In the genomic region with DNA sequence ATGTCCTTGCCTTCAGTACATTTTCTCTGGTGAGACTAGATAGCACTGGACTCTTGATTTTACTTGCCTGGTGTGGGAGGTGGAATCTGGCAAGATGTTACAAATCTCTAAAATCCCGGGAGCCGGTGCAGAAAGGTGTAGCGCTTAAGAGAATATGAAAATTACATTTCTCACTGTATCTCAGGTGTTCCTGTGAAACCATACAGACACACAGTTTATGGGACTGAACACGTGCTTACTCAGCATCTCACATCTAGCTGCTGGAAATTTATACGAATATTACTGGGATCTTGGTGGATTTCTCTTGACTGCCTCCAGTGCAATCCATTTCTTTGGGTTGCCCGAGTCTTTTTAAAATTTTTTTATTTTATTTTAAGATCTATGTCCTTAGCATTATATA, we compare ENCODE assay signal across 8 mouse cellular contexts. TPM values are rescaled to one million over a fixed set of nuclear protein-coding genes. Genes with fewer than 3 reads are reported as not detected.
DNase-seq lines count a peak whose midpoint lies in the region; ATAC-seq and TF ChIP-seq lines count a peak whose summit lies in the region.

No protein-coding gene starts in this region.

- TF ChIP-seq POLR2A in liver, adult 2 months (IDR thresholded peaks at IDR 0.05; ENCODE audit: extremely low read depth, insufficient read depth, low read length) = no peak

- H3K9me3 ChIP-seq in embryonic facial prominence, embryonic 13.5 days = no peaks in the 10 kb centered on the region
- H3K9me3 ChIP-seq in intestine, embryonic 16.5 days (ENCODE audit: control insufficient read depth, low read length) = no peaks in the 10 kb centered on the region
- H3K9me3 ChIP-seq in neural tube, embryonic 13.5 days = no peaks in the 10 kb centered on the region

- H3K79me2 ChIP-seq in liver, adult 2 months (ENCODE audit: control insufficient read depth, insufficient read depth, low read length) = peaks cover 22% of the 10 kb centered on the region; the same call in 1 of the 2 replicates

- H3K27me3 ChIP-seq in liver, adult 2 months (ENCODE audit: control insufficient read depth, insufficient read depth, low read length) = no peaks in the 10 kb centered on the region
- no peaks in the 10 kb centered on the region for H3K27me3 ChIP-seq in embryonic facial prominence, embryonic 13.5 days
- H3K27me3 ChIP-seq in intestine, embryonic 16.5 days (replicated peaks; ENCODE audit: control insufficient read depth, insufficient read depth, low read length) = no peaks in the 10 kb centered on the region
- no peaks in the 10 kb centered on the region for H3K27me3 ChIP-seq in neural tube, embryonic 13.5 days

- no peak for TF ChIP-seq CTCF in liver, adult 2 months (IDR thresholded peaks at IDR 0.05; ENCODE audit: low read depth, low read length)

- 62% methylated on average over 6 of the region's 6 CpGs for WGBS in liver, adult 2 months
- WGBS in embryonic facial prominence, embryonic 13.5 days = 77% methylated on average over 6 of the region's 6 CpGs
- 64% methylated on average over 6 of the region's 6 CpGs for WGBS in intestine, embryonic 16.5 days
- WGBS in neural tube, embryonic 13.5 days = 80% methylated on average over 6 of the region's 6 CpGs

- no peaks in the 10 kb centered on the region for H3K36me3 ChIP-seq in liver, adult 2 months (ENCODE audit: control insufficient read depth, insufficient read depth, low read length)
- no peaks in the 10 kb centered on the region; the same call in none of the 2 replicates for H3K36me3 ChIP-seq in embryonic facial prominence, embryonic 13.5 days
- H3K36me3 ChIP-seq in intestine, embryonic 16.5 days (ENCODE audit: control insufficient read depth, insufficient read depth, low read length) = no peaks in the 10 kb centered on the region
- H3K36me3 ChIP-seq in neural tube, embryonic 13.5 days = peaks cover 5% of the 10 kb centered on the region; the same call in 1 of the 2 replicates

- peak overlapping the region; percentile 85 for H3K4me2 ChIP-seq in embryonic facial prominence, embryonic 13.5 days
- H3K4me2 ChIP-seq in intestine, embryonic 16.5 days (ENCODE audit: low read depth, low read length) = peak overlapping the region; percentile 73
- H3K4me2 ChIP-seq in neural tube, embryonic 13.5 days = peak overlapping the region; percentile 77

- H3K4me3 ChIP-seq in liver, adult 2 months (ENCODE audit: insufficient read depth, low read depth, low read length) = peak overlapping the region; percentile 9; the same call in 1 of the 2 replicates
- peak overlapping the region; percentile 98 for H3K4me3 ChIP-seq in embryonic facial prominence, embryonic 13.5 days
- H3K4me3 ChIP-seq in intestine, embryonic 16.5 days (ENCODE audit: low read length) = peak overlapping the region; percentile 94
- H3K4me3 ChIP-seq in neural tube, embryonic 13.5 days = peak overlapping the region; percentile 99

- no peak overlapping the region for H3K27ac ChIP-seq in liver, adult 2 months (replicated peaks; ENCODE audit: insufficient read depth, low read depth, low read length)
- H3K27ac ChIP-seq in embryonic facial prominence, embryonic 13.5 days = no peak overlapping the region
- no peak overlapping the region; the same call in 1 of the 2 replicates for H3K27ac ChIP-seq in intestine, embryonic 16.5 days (ENCODE audit: low read length)
- H3K27ac ChIP-seq in neural tube, embryonic 13.5 days (replicated peaks) = no peak overlapping the region

- peaks cover 4% of the 10 kb centered on the region for H3K4me1 ChIP-seq in liver, adult 2 months (ENCODE audit: control insufficient read depth, insufficient read depth, low read length)
- peaks cover 38% of the 10 kb centered on the region for H3K4me1 ChIP-seq in embryonic facial prominence, embryonic 13.5 days
- H3K4me1 ChIP-seq in intestine, embryonic 16.5 days (ENCODE audit: control insufficient read depth, insufficient read depth, low read length) = peaks cover 17% of the 10 kb centered on the region
- peaks cover 61% of the 10 kb centered on the region for H3K4me1 ChIP-seq in neural tube, embryonic 13.5 days (replicated peaks)

- no peak for ATAC-seq in embryonic facial prominence, embryonic 13.5 days (ENCODE audit: insufficient number of reproducible peaks, insufficient read depth, low FRiP score, low TSS enrichment, low read depth)
- no peak for ATAC-seq in intestine, embryonic 16.5 days
- ATAC-seq in neural tube, embryonic 13.5 days (ENCODE audit: low read depth) = no peak

- H3K9ac ChIP-seq in liver, adult 2 months (ENCODE audit: low read depth, low read length) = peak overlapping the region; percentile 70
- peak overlapping the region; percentile 96 for H3K9ac ChIP-seq in embryonic facial prominence, embryonic 13.5 days
- H3K9ac ChIP-seq in intestine, embryonic 16.5 days (ENCODE audit: low read depth, low read length) = peak overlapping the region; percentile 95
- H3K9ac ChIP-seq in neural tube, embryonic 13.5 days = peak overlapping the region; percentile 97

- no peak for DNase-seq in liver, adult 2 months (ENCODE audit: extremely low read depth, low read depth, low spot score)
- no peak for DNase-seq in liver
- no peak for DNase-seq in gastrocnemius, postnatal 14 days
- no peak for DNase-seq in frontal cortex, postnatal 14 days (ENCODE audit: low spot score in 2 of 2)
- DNase-seq in embryo, embryonic 10 days (ENCODE audit: low spot score) = no peak

- intact Hi-C loops in gastrocnemius, postnatal 14 days (cut with DNase I; ENCODE audit: low total_unique reads) = no loop called here

RNA-seq across cellular contexts. Expression of a gene that starts 1.5 kb away (rescaled TPM):
- 36.3 and 42.6 TPM in 2 replicates for total RNA-seq in liver, adult 2 months (2014; rRNA removed)
- 16.9 and 17.2 TPM in 2 replicates for polyA plus RNA-seq in liver, adult 2 months (2012; rRNA removed)
- polyA plus RNA-seq in embryonic facial prominence, embryonic 13.5 days (2015; fragmentation: Nextera tagmentation; extraction: Ambion mirVana) = 311 and 329 TPM in 2 replicates
- 233 and 238 TPM in 2 replicates for polyA plus RNA-seq in intestine, embryonic 16.5 days (2015; fragmentation: Nextera tagmentation; extraction: Ambion mirVana)
- polyA plus RNA-seq in neural tube, embryonic 13.5 days (2015; fragmentation: Nextera tagmentation; extraction: Ambion mirVana) = 455 and 477 TPM in 2 replicates
- total RNA-seq in gastrocnemius, postnatal 14 days (2021) = 10 to 100 TPM; 52.4 to 59.3 TPM

RNA-seq across cellular contexts. Expression of a gene that starts 29.0 kb away (rescaled TPM):
- under 0.01 TPM in 1 of 2 replicates, not detected in the other for total RNA-seq in liver, adult 2 months (2014; rRNA removed)
- polyA plus RNA-seq in liver, adult 2 months (2012; rRNA removed) = not detected in 2 replicates
- polyA plus RNA-seq in embryonic facial prominence, embryonic 13.5 days (2015; fragmentation: Nextera tagmentation; extraction: Ambion mirVana) = 1.6 and 2.8 TPM in 2 replicates
- 0.89 and 1.5 TPM in 2 replicates for polyA plus RNA-seq in intestine, embryonic 16.5 days (2015; fragmentation: Nextera tagmentation; extraction: Ambion mirVana)
- 1.2 and 1.7 TPM in 2 replicates for polyA plus RNA-seq in neural tube, embryonic 13.5 days (2015; fragmentation: Nextera tagmentation; extraction: Ambion mirVana)
- total RNA-seq in gastrocnemius, postnatal 14 days (2021) = under 1 TPM; 0.84 TPM

Comparison
In these comparisons a context has a peak if more than half of its experiments do, and no peak if none do; other contexts are left out.
1. H3K4me3 ChIP-seq: peak in every context shown above with its lines; median percentile 99 in neural tube, embryonic 13.5 days; 98 in embryonic facial prominence, embryonic 13.5 days; 94 in intestine, embryonic 16.5 days; 9 in liver, adult 2 months.
2. RNA of a gene that starts 1.5 kb away (polyA plus RNA-seq): 455 to 477 TPM in neural tube, embryonic 13.5 days, 311 to 329 TPM in embryonic facial prominence, embryonic 13.5 days and 233 to 238 TPM in intestine, embryonic 16.5 days; 16.9 to 17.2 TPM in liver, adult 2 months; every median in the first group is over 10 times any median in the second.
3. Peak in every context shown above with its lines, with median percentiles within 50 percentile points of each other: H3K9ac ChIP-seq and H3K4me2 ChIP-seq.